Mouse (Mus musculus) heart, adult 8-10 months (tissue): Measurements from ENCODE around the gene Gin1. TPM values are rescaled to one million over a fixed set of nuclear protein-coding genes. Genes with fewer than 3 reads are reported as not detected.

Experiments
- DNase-seq: peaks from one replicate; pipeline ENCODE4 v3.0.0; 2022; ENCODE audit warnings: low spot score
- total RNA-seq, 4 experiments: library from RNA; stranded (reverse); gene quantifications; 2 replicates each; pipeline ENCODE4 v1.2.4; 2022

Gene Gin1
- total RNA-seq, 4 experiments from 2014 or later = 6.7 to 10.0 (median 7.6) TPM

GRCm38 (mm10) chr1:97787674-97788073 is 17.7 kb downstream of the Gin1 start:
- DNase-seq = peak; percentile 56

DNA sequence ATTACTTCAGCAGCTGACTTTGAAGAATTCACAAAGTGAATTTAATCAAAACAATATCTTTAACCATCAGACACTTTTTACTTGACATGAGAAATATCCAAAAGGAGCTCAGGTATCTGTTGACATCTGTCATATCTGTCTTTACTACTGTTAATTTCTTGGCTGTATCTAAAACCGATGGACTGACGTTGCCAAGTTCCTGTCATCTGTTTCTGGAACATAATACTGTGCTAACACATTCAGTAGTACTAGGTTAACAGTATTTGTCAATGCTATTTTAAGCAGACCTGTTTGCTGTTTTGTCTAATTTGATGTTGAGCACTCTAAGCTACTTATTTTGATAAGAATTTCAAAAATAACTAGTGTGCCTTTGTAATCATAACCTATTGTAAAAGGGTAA is 18.5 kb downstream of the Gin1 start:
- DNase-seq = peak; percentile 45

DNA sequence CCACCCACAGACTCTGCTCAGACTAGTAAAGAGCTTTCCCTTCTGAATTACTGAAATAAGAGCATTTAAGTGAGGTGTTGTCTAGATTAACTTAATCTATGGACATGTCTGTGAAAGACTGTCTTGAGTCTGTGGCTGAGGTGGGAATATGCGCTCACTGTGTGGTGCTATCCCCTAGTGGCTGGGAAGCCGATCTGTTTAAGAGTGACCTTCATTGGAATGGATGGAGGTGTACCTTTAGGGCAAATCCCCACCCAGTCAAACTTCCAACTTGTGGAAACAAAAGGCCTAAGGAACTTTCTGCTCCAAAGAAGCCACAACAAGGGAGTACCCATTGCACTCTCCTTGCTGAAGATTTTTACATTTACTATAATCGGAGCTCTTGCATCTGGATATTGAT is 24.1 kb downstream of the Gin1 start:
- DNase-seq = no peak

DNA sequence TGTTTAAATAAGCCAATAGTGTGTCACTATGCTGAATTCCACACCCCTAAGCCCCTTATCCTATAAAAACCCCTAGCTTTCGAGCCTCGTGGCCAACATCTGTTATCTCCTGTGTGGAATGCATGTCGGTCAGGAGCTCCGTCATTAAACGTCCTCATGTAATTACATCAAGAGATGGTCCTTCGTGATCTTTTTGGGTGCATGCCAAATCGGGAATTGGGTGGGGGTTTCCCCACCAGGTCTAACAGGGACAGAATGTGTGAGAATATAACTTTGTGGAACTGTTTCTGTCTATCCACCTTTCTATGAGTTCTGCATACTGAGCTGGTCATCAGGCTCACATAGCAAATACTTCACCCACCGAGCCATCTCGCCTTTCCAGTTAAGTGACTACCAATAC is 26.0 kb downstream of the Gin1 start:
- DNase-seq = no peak

GRCm38 (mm10) chr1:97802207-97802902 is 32.4 kb downstream of the Gin1 start:
- DNase-seq = no peak

- no peak for DNase-seq
Observed at GRCm38 (mm10) chr1:97804520-97804919, 34.5 kb downstream of the Gin1 start.

- DNase-seq = peak; percentile 32
Observed at GRCm38 (mm10) chr1:97809255-97809912, 39.4 kb downstream of the Gin1 start.

- DNase-seq = no peak
Observed at GRCm38 (mm10) chr1:97821282-97821681, 51.3 kb downstream of the Gin1 start.

GRCm38 (mm10) chr1:97822203-97822602 is 52.2 kb downstream of the Gin1 start:
- no peak for DNase-seq

DNA sequence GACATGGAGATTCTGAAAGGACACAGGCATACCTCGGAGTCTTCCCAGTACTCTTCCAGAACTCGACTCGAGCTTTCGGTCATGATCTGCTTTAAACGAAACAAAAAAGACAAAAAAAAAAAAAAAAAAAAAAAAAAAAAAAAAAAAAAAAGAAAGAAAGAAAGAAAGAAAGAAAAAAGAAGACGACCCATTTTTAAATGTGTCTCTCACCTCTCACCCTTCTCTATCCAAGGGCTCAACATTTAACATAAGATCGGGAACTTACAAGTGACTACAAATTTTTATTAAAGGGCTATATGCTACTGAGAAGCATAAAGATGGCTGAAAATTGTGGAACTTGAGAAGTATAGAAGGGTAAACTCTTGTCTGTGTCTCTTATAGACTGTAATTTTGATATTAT is 52.9 kb downstream of the Gin1 start:
- no peak for DNase-seq

DNA sequence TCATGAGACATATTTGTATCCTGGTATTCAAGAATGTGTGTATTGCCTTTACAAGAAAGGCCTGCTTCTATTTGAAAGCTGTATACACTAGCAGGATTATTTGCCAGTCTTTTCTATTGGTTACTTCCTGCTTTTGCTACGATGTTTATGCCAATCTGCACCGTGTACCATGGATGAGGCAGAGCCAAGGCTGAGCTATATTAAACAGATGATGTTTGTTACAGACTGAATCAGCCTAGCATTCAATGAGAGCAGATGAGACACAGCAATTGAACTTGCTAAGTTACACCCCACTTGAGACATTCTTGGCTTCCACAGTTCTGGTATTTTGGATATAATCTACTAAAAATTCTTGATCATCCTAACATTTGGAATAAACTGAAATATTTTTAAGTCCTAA is 57.6 kb downstream of the Gin1 start:
- DNase-seq = no peak

DNA sequence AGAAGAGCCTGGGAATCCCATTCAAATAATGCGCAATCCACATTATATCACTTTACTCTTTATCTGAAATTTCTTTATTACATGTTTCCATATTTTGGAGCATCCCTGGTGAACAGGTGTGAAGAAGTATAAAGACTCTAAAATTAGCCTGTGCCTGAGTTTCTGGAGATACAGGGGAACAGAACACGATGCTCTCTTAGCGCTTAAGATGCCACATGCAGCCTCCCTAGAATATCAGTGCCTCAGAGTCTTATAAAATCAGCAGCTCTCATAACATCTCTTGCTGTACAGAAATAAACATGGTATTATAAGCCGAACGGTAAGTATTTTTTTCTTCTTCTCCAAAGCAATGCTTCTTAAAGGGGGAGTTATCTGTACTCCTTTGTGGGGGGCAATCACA is 58.1 kb downstream of the Gin1 start:
- DNase-seq = no peak

GRCm38 (mm10) chr1:97833466-97834353 is 63.7 kb downstream of the Gin1 start:
- peak; percentile 56 for DNase-seq

- DNase-seq = peak; percentile 9
Observed at GRCm38 (mm10) chr1:97834354-97834822, 64.4 kb downstream of the Gin1 start.

Other genes with a start within 250 kb of the Gin1 start
- gene D1Ertd622e, start 108.1 kb upstream of the Gin1 start, total RNA-seq = 1 to 10 TPM; 2.8 to 4.5 (median 3.8) TPM
- 10 to 100 TPM; 61.7 to 95.3 (median 79.2) TPM for gene Ppip5k2, start 239 bp downstream of the Gin1 start, total RNA-seq